Mouse (Mus musculus) C2C12 (cell line): ENCODE data around the gene Adcy9.

Experiments
- CEBPB ChIP-seq: IDR thresholded peaks from one replicate; pipeline ENCODE4 v1.6.1; 2011; ENCODE audit warnings: low read depth, mild to moderate bottlenecking, control low read depth, moderate library complexity
- CTCF ChIP-seq: IDR thresholded peaks from one replicate; pipeline ENCODE4 v1.5.1; 2011; ENCODE audit not compliant: control insufficient read depth, insufficient read depth, insufficient read length
- MAX ChIP-seq: IDR thresholded peaks from one replicate; pipeline ENCODE4 v1.6.1; 2011; ENCODE audit warnings: mild to moderate bottlenecking, control low read depth
- MYOD1 ChIP-seq: IDR thresholded peaks from one replicate; pipeline ENCODE4 v1.6.1; 2011; ENCODE audit warnings: low read depth; ENCODE audit not compliant: control insufficient read depth, insufficient read length
- USF1 ChIP-seq: IDR thresholded peaks from one replicate; pipeline ENCODE4 v1.6.1; 2011; ENCODE audit warnings: low read depth, mild to moderate bottlenecking, control low read depth, moderate library complexity

DNA sequence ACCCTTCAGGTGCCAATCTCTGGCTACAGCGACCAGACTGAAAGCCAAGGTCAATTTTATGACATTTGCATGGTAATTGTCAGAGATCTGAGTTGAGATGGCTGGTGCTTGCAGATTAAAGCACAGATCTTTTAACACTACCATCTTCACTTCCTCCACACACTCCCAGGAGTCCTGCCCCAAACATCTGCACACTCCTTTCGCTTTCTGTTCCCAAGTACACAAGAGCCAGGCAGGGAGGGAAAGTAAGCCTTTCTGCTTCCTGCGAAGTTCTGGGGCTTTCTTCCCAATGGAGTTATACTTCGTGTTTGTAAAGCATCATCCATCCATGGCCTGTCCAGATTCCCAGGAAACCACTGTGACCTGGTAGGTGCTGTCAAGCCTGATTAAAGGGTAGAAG, 38.8 kb downstream of the Adcy9 start:
- TF ChIP-seq CTCF (no peak), USF1 (no peak), MYOD1 (no peak), CEBPB (no peak), MAX (no peak)
